Mouse (Mus musculus) T-helper 2 cell (primary cell): ENCODE results near the gene Lrba.

Source experiments
- in situ Hi-C: fragments of 300-600 bp; cut with MboI, MseI; formaldehyde crosslinking; loops from one replicate; pipeline ENCODE4 v1.15.1; 2025; ENCODE audit warnings: high pct_unique_total_duplicates

The Lrba gene

DNA sequence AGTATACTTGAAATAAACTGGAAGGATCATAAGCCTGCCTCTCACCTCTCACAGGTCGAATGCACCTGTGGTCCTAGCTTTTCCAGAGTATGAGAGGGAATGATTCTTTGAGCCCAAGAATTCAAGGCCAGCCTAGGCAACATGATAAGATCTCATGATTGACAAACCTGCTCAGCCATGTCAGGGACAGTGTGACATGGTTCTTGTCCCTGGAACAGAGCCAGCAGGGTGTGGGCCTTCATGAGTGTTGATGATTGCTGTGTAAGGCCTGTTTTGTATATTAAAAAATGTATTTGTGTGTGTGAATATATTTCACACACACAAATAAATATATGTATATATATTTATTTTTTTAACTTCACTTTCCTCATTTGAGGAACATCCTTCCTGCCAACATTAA lies 29.3 kb downstream of the Lrba start:
- in situ Hi-C loops: no loop called here

DNA sequence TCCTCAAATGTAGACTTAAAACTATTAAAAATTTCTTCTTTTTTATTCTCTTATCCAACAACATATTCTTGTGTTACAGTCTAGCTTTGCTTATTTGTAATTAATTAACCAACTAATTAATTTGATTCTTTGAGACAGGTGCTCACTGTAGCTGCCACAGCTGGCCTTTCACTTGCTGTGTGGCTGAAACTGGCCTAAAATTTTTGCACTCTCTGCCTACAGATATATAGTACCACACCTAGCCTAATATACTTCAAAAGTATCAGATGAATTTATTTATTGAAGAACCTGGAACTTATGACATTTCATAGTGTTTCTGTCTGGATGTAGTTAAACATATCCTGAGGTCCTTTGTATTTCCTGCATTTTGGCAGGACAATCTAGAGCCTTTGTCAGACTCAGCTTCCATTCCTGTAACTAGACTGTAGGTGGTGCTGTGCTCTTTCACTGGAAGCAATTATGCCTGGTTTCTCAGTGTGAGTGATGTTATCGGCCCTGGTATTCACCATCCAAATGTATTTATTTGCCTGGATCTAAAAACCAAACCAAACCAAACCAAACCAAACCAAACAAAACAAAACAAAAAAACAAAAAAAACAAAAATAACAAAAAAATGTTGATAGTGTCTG lies 43.7 kb downstream of the Lrba start:
- in situ Hi-C loops: no loop called here

DNA sequence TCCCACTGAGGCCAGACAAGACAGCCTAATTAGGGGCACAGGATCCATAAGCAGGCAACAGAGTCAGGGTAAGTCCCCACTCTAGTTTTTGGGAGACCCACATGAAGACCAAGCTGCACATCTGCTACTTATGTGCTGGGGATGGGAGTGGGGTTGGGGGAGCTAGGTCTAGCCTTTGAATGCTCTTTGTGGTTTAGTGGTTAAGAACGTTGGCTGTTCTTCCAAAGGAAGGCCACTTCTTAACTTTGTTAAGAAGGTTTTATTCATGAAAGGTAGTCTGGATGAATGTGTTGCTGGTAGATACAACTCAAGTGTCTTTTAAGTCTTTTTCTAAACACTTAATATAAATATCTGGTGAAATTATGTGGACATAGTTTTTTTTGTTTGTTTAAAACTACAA lies 51.2 kb downstream of the Lrba start:
- in situ Hi-C loops: no loop called here

DNA sequence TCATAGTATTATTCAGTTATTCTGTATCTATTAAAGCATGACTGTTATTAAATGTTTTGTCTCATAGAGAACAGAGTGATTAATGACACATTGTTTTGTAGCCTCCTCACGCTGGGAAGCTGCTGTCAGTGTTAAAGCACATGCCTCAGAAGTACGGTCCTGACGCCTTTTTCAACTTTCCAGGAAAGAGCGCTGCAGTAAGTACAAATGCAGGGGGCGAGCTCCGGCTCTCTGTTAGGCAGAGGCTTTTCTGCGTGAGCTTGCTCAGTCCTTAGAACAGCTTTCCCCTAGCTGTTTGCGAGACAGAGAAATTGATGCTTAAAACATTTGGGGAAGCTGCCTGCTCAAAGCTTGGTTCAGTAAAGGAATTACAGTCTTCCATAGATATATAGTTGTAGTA lies 66.8 kb downstream of the Lrba start:
- in situ Hi-C loops: no loop called here

DNA sequence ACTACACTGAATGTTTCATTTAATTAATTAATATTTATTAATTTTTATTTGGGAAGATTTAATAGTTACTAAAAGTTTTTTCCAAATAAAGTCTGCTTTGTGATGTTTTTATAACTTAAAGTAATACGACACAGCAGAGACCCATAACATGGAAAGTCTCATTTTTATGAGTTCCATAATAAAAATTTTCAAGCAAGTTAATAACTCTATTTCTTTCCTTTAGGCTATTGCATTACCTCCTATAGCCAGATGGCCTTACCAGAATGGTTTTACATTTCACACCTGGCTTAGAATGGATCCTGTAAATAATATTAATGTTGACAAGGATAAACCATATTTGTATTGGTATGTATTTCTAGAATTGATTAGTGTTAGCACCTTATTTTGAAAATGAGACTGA lies 70.4 kb downstream of the Lrba start:
- in situ Hi-C loops: no loop called here

DNA sequence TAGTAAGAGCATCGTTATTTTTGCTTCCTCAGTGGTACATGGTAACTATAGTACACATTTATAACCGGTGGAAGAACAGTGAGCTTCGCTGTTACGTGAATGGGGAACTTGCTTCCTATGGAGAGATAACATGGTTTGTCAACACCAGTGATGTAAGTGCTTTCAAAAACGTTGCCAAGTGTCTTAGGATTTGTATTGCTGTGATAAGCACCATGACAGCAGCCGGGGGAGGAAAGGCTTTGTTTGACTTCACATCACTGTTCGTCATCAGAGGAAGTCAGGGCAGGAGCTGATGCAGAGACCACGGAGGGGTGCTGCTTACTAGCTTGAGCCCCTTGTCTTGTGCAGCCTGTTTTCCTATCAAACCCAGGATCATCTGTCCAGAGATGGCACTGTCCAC lies 71.7 kb downstream of the Lrba start:
- in situ Hi-C loops: no loop called here

DNA sequence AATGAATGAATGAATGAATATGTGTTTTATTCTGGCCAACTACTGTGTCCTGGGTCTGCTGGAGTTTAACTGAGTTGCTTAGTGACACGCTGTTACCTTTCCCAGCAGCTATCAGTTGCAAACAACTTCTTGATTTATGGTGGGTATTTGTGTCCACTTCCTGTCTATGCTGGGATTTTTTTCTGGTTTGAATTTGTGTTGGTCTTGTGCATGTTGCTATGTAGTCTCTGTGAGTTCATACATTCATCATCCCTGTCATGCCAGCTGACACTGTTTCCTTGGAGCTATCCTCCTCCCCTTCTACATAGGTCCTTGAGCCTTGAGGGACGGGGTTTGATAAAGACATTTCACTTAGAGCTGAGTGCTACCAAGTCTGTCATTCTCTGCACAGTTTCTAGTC lies 84.4 kb downstream of the Lrba start:
- in situ Hi-C loops: no loop called here

DNA sequence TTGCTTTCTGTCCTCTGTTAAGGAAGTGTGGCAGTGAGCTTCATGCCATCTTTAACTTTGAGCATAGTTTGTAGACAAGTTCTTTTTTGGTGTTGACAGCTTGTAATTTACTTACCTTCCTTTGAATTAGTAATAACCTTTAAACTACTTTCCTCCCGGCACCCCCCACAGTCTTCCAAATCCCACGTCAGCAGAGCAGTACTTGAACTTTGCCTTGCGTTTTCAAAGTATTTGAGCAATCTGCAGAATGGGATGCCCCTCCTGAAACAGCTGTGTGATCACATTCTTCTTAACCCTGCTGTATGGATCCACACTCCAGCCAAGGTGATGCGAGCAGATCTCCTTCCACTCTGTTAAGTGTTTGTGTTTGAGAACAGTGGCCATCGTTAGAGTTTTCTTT lies 85.7 kb downstream of the Lrba start:
- in situ Hi-C loops: no loop called here

DNA sequence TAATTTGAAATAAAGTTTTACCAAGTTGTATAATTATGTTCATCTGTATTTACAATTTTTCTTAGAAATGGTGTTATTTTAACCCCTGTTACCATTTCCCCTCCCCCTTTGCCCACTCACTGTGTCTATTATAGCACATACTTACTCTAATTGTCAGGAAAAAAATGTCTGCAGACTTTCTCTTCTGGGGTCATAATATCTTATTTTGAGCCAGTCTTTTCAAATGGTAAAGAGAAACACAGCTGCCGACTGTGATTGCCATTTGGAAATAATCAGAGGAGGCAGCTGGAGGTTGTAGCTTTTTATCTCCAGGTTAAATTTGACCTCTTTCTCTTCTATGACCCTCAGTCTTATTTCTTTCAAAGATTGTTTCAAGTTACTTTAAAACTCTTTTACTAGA lies 86.9 kb downstream of the Lrba start:
- in situ Hi-C loops: no loop called here

DNA sequence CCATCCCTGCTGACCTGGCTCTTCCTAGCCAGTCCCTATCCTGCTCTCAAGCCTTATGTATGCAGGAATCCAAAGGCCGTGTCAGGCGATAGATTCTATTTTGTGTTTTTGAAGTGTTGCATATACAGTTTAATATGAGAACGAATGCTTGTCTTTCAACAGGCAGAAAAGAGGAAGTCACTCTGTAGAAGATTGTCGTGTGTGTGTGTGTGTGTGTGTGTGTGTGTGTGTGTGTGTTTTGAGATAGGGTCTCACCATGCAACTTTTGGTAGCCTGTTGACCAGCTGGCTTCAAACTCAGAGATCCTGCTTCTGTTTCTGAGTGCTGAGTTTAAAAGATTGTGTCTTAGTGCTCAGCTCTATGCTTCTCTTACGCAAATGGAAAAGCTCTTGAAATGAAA lies 93.2 kb downstream of the Lrba start:
- in situ Hi-C loops: no loop called here

DNA sequence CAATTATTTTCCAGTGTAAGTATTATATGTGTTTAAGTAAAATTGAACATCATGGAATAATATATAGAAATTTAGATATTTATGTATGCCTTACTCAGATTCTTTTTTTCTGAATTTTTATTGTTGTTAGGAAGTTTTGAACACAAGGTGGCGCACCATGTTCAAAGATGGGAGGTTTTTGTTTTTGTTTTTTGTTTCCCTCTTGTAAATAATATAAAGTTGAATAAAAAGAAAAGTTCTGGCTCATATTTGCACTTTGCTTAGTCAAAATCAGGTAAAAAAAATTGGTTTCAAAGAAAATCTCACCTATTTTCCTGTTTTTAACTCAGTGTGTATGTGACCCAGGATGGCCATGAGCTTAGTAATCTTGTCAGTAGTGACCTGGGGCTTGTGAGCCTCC lies 104.1 kb downstream of the Lrba start:
- in situ Hi-C loops: no loop called here

DNA sequence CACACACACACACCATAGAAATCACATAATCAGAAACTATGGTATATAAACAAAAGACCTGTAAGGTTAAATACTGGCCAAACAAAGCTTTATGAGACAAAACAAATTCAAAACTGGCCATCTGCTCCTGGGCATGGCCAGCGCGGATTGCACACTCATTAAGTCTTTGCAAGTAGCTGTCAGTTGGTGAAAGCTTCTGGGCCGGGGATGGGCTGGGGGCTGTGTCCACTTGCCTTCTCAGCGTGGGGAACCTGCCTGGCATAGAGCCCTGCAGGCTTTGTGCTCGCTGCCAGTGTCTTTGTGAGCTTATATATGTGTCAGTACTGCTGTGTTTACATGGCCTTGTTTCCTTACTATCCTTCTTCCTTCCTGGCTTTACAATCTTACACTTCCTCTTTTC lies 118.8 kb downstream of the Lrba start:
- in situ Hi-C loops: no loop called here

DNA sequence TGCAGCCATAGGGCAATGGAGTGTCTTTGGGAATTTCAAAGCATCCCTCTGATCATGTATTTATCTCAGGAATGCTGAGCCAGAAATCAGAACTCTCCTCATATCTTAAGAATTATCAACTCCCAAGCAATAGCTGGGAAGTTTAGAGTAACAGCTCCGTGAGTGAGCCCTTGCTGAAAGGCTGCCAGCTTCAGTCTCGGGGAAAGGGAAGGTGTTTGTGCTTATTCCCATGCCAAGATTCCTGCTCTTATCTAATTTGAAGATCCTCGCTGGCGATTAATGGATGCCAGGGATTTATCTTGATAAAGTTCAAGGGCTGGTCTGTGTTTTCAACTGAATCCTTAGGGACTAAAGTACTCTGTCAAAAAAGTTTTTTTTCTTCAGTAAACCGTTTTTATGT lies 138.0 kb downstream of the Lrba start:
- in situ Hi-C loops: loop anchor here (5.0 kb wide), 1 partner anchor 150 kb away; no protein-coding TSS in a partner anchor

DNA sequence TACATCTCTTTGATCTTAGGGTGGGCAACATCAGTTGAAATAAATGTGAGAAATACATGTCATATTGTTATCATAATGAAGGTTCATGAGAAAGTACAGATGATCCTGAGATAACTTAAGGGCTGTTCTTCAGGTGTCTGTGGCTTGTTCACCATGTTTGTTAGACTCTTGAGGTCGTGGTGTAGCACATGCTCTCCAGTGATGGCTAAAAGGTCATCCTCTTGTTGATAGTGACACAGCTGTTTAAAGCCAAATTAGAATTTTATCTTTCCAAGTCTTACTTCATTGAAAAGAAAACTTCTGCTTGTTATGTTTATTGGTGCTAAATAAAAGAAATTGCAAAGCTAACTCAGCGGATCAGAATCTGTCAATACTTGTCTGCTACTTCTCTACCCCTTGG lies 147.0 kb downstream of the Lrba start:
- in situ Hi-C loops: no loop called here

DNA sequence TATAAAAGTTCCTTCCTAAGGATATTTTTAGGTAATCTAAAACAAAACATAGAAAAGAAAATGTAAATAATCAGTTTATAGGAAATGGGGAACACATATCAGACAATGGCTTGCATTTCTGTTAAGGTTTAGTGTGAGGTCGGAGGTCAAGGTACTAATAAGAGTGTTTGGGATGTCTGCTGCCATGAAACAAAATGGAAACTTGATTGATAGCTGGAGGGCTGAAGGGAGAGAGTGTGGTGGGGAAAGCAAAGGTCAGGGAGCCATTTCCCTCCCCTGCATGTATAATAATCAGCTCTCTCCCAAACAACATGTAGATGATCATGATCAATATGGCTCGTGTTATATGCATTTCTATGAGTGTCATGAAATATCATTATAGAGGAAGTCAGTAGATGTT lies 150.8 kb downstream of the Lrba start:
- in situ Hi-C loops: no loop called here

DNA sequence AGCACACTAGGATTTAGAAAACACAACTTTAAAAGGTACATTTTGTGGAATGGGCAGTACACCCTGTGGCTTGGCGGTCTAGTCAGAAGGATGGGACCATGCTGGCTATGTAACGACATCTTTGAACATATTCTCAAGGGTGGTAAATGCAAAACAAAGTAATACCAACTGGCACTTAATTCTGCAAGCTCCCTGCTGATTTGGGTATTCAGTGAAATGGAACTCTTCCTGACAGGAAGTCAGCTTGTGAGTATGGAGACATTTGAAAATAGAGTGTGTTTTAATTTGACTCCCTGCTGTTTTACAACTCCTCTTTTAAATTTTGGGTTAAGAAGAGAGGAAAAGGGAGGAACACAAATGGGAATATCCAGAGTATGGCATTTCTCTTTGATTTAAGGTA lies 158.1 kb downstream of the Lrba start:
- in situ Hi-C loops: no loop called here

DNA sequence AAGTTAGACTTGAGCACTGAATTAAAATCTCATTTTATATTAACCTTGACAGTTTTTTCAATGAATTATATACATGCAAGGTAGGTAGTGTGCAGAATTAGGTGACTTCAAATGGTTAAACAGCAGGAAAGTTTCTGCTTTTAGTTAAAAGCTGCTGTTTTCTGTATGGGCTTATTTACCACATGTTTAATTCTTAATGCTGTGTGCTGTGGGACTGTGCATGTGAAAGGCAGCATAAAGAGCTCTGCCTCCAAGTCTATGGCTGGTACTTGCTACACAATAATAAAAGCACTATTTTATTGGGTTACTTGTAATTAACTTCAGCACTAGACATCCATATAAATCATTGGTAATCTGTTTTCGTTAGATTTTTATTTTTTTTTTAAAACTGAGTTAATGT lies 160.6 kb downstream of the Lrba start:
- in situ Hi-C loops: no loop called here

DNA sequence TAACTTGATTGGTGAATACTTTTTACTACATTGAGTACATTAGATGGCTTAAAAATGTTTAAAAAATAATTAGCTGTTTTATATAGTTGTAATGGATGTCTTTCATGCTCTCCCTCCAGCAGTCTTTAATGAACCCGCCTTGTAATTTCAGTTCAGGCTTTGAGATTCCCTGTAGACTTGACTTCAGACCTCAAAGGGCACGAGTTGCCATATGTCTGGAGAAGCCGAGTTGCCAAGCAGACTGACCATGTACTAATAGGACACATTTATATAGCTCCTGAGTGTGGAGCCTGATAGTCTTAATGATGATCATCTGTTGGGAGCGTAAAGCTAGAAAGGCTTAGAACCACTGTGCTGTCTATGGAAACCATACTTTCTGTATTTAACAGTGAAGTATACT lies 161.8 kb downstream of the Lrba start:
- in situ Hi-C loops: no loop called here

DNA sequence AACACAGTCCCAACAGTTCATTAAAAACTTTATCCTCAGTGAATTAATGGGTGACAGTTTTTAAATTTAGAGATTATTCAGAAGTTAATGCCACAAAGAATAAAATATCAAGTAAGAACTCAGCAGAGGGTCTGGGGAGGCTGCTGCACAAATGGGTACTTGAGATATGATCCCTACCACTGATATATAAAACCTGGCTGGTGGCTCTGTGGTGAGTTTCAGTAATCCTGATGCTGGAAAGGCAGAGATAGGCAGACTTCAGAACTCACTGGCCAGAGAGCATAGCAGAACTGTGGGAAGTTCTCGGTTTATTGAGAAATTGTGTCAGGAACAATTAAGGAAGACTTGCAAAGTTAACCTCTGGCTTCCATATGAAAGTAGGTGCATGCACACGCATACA lies 199.3 kb downstream of the Lrba start:
- in situ Hi-C loops: no loop called here

DNA sequence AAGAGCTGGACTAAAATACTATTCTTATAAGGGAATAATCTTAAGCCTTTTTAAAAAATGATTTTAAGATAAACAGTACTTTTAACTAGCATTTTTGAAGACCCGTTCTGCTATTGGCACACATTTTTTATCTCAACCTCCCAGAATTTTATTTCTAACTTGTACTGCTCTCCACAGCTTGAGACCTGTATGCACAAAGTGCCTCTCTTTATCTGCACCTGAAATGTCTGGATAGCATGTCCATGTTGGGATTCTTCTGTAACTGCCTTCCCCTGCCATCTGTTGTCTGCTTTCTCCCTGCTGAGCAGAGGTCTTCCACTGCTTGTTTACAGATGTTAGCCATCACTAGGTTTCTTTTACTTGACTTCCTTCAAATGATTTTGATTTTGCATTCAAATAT lies 202.3 kb downstream of the Lrba start:
- in situ Hi-C loops: no loop called here

DNA sequence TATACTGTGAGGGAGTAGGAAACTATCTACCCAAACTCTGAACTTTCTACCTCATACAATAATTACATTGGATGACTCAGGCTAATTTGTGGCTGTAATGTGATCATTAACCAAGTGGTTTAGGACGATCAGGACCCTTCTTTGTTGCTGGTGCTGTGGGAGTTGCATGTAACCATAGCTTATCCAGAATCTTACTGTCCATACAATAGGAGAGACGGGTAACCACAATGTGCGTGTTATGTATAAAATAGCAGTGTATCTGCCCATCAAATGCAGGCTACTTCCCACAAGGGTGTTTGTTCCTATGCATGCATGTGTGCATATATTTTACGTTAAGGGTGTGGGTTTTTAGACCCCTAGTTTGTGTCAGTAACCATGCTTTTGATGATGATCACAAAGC lies 219.0 kb downstream of the Lrba start:
- in situ Hi-C loops: no loop called here

DNA sequence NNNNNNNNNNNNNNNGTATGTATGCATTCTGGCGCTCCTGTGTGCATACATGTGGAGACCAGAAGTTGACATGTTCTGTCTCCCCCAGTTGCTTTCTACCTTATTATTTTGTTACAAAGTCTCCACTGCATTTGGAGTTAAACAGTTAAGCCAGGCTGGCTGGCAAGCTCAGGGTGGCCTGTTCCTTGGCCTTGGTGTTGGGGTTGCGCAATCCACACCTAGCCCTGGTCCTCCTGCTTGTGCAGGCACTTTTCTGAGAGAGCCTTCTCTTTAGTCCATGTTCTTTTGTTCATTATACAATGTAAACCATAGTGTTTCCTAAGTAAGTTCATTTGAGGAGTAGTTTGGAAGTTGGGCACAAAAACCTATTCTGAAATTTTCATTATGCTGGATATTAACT lies 226.7 kb downstream of the Lrba start:
- in situ Hi-C loops: loop anchor here (5.0 kb wide), 1 partner anchor 81 kb away; no protein-coding TSS in a partner anchor

DNA sequence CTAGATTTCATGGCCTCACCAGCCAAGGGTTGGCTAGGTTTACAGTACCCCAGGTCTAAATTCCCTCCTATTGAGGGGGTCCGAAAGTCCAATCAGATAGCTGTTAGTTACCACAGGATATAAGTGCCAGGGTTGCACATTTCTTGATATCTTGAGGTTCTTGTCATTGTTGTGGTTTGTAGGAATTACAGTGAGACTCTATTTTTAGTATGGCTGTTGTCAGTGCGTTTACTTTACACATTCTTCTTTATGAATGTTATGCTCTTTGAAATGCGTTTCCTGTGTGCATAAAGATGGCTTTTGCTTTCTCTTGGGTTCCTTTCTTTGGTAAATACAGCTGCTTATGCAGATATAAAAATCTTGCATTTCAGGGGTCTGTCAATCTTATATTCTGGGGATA lies 237.1 kb downstream of the Lrba start:
- in situ Hi-C loops: no loop called here

DNA sequence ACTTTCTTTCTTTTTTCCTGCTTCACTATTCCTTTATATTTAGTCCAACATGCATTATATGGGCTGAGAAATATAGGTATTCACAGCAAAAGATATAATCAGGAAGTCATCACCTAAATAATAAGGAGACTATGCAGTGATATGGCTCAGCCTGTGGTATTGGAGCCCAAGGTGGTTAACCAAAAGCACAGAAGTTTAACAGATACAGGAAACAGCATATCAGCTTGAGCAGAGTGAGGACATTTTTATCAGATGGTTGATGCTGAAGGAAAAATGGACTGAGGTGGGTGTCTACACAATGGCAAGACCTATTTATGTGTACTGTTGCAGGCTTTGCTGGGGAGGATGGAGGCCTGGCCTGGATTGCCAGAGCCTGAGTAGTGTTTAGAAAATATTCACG lies 265.5 kb downstream of the Lrba start:
- in situ Hi-C loops: no loop called here
